Mouse (Mus musculus): ENCODE measurements around the gene Gm5615. TPM values are rescaled to one million over a fixed set of nuclear protein-coding genes. Genes with fewer than 3 reads are reported as not detected.

Gm5615 gene
- not detected in 2 replicates for polyA plus RNA-seq (2016; fragmentation: Nextera tagmentation; extraction: Ambion mirVana)

DNA sequence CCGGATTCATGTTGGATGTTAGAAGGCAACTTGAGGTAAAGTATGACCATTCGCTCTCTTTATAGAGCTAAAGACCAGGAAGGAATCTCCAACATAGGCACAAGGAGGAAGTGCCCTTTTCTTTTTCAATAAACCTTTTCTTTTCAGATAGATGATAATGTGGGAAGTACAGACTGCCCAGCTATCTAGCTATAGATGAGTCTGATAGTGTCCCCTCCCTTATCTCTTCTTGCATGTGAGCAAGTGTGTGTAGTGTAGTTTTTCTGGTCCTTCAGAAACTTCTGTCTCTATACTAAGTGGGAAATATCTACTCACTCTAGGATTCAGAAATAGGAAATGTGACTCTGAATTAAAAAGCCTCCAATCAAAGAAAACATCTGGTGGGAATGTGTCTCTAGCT, at the start of gene Gm5615:
TSS of gene Gm5615 (minus strand) at position 101 of the 400 bp plus-strand sequence.
- no peaks in the 10 kb centered on the region for H3K27me3 ChIP-seq (ENCODE audit: low read depth, poor library complexity, severe bottlenecking)
- DNase-seq (ENCODE audit: low spot score), result no peak
- H3K36me3 ChIP-seq, result no peaks in the 10 kb centered on the region
- no peaks in the 10 kb centered on the region for H3K4me1 ChIP-seq
- H3K4me3 ChIP-seq, result no peak within 1 kb of the TSS
- H3K9me3 ChIP-seq (replicated peaks), result peaks cover 24% of the 10 kb centered on the region; the same call in 1 of the 2 replicates
- H3K27ac ChIP-seq (replicated peaks), result no peak within 1 kb of the TSS
- WGBS, result 85% methylated on average over 2 of the region's 2 CpGs

DNA sequence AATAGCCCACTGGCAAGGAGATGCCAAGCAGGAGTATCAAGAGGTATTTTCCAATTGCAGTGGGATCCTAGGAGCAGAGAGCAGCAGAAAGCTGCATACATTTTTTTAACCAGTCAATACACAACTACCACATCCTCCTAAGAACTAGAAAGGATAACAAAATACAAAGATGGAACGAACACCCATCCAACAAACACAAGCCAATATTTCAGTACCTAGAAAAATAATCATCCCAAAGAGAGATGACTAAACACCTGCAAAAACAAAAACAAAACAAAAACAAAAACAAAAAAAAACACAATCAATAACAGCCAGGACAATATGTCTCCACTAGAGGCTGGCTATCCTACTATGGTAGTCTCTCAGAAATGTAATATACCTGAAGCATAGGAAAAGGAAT, 40.8 kb upstream of the Gm5615 start, which contains the start of gene Gm17689:
TSS of gene Gm17689 (minus strand) at position 101 of the 400 bp plus-strand sequence.
- Histone ChIP-seq H3K4me1 (no peaks in the 10 kb centered on the region), H3K36me3 (no peaks in the 10 kb centered on the region), H3K27me3 (ENCODE audit: low read depth, poor library complexity, severe bottlenecking) (no peaks in the 10 kb centered on the region), H3K9me3 (replicated peaks) (peaks cover 41% of the 10 kb centered on the region), H3K27ac (replicated peaks) (no peak within 1 kb of the TSS), H3K4me3 (no peak within 1 kb of the TSS)
- whole genome bisulfite sequencing, result 71% methylated on average over 1 of the region's 1 CpGs
- DNase-seq (ENCODE audit: low spot score), result no peak

DNA sequence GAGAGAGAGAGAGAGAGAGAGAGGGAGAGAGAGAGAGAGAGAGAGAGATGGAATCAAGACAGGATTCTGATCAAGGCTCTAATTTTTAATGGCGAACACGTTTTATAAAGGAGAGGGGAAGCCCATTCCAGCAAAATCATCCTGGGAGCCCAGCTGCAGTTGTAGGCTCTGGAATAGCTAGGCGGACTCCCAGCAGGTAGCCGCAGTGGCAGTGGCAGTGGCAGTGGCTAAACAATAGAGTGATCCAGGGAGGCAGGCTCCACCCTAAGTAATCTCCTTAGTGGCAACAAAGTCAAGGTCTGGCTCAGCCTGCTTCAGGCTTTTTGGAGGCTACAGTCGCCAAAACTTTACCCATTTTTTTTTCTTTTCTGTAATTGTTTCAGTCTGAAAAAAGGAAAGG, 37.6 kb downstream of the Gm5615 start:
- DNase-seq (ENCODE audit: low spot score), result no peak
- WGBS, result 74% methylated on average over 5 of the region's 5 CpGs
- no peaks in the 10 kb centered on the region for H3K4me1 ChIP-seq
- no peaks in the 10 kb centered on the region for H3K27me3 ChIP-seq (ENCODE audit: low read depth, poor library complexity, severe bottlenecking)
- no peaks in the 10 kb centered on the region for H3K36me3 ChIP-seq
- no peak overlapping the region for H3K27ac ChIP-seq (replicated peaks)
- H3K9me3 ChIP-seq (replicated peaks), result peaks cover 66% of the 10 kb centered on the region
- H3K4me3 ChIP-seq, result no peak overlapping the region

DNA sequence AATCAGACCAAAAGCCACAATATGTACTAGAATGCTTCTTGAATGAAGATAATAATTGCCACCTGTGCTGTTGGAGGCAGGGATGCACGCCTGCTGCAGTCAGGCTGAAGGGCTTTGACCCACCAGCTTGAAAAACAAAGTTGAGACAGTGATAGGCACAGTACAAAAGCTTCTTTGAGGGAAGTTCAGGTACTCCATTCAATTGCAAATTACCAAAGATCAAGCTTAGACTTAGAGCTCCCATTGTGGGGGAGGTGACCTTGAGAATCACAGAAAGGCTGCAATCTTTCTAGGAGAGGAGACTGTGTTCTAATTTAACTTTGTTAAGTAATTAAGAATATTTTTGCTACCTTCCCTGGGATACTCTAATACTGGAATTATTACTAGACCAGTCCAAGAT, 45.9 kb downstream of the Gm5615 start:
- no peak overlapping the region for H3K4me3 ChIP-seq
- no peaks in the 10 kb centered on the region for H3K36me3 ChIP-seq
- DNase-seq (ENCODE audit: low spot score), result no peak
- no peak overlapping the region for H3K27ac ChIP-seq (replicated peaks)
- H3K9me3 ChIP-seq (replicated peaks), result peaks cover 40% of the 10 kb centered on the region
- WGBS, result 62% methylated on average over 1 of the region's 1 CpGs
- no peaks in the 10 kb centered on the region for H3K4me1 ChIP-seq
- no peaks in the 10 kb centered on the region for H3K27me3 ChIP-seq (ENCODE audit: low read depth, poor library complexity, severe bottlenecking)

DNA sequence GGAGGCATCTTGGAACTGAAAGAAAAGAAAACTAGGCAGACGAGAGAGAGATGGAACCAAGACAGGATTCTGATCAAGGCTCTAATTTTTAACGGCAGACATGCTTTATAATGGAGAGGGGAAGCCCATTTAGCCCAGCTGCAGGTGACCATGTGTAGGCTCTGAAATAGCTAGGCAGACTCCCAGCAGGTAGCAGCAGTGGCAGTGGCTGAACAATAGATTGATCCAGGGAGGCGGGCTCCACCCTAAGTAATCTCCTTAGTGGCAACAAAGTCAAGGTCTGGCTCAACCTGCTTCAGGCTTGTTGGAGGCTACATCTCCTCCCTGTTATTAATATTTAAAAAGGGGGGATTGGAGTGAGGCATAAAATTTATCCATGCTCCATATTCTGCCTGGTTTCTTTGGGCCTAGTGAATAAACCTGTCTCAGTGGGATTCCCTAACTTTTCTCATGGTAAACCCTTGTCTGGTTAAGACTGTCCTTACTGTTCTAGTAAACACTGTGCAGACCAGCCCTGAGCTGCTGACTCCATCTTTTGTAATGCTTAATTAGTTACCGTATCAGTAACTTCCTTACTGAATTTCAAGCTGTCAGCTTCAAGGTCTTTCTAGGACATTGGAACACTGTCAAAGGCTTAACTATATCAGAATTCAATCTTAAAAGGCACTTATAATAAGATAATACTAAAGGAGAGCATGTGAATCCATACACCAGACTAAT, 47.1 kb downstream of the Gm5615 start:
- Histone ChIP-seq H3K27me3 (ENCODE audit: low read depth, poor library complexity, severe bottlenecking) (no peaks in the 10 kb centered on the region), H3K4me3 (no peak overlapping the region), H3K9me3 (replicated peaks) (peaks cover 36% of the 10 kb centered on the region), H3K36me3 (no peaks in the 10 kb centered on the region), H3K4me1 (no peaks in the 10 kb centered on the region), H3K27ac (replicated peaks) (no peak overlapping the region)
- 89% methylated on average over 4 of the region's 4 CpGs for WGBS
- no peak for DNase-seq (ENCODE audit: low spot score)

Other genes with a start within 250 kb of the Gm5615 start
- not detected in 2 replicates for gene Gm7257, start 110.1 kb downstream of the Gm5615 start, polyA plus RNA-seq (2016; fragmentation: Nextera tagmentation; extraction: Ambion mirVana)
- gene Gm9513, start 66.3 kb downstream of the Gm5615 start, polyA plus RNA-seq (2016; fragmentation: Nextera tagmentation; extraction: Ambion mirVana), result not detected in 2 replicates
- not detected in 2 replicates for gene Gm17689, start 40.7 kb upstream of the Gm5615 start, polyA plus RNA-seq (2016; fragmentation: Nextera tagmentation; extraction: Ambion mirVana)
- gene A630095E13Rik, start 101.4 kb upstream of the Gm5615 start, polyA plus RNA-seq (2016; fragmentation: Nextera tagmentation; extraction: Ambion mirVana), result not detected in 2 replicates
- not detected in 2 replicates for gene Acrv1, start 151.3 kb upstream of the Gm5615 start, polyA plus RNA-seq (2016; fragmentation: Nextera tagmentation; extraction: Ambion mirVana)
- gene Chek1, start 185.1 kb upstream of the Gm5615 start, polyA plus RNA-seq (2016; fragmentation: Nextera tagmentation; extraction: Ambion mirVana), result 52.4 and 59.6 TPM in 2 replicates
- gene Stt3a, start 225.7 kb upstream of the Gm5615 start, polyA plus RNA-seq (2016; fragmentation: Nextera tagmentation; extraction: Ambion mirVana), result 160 and 167 TPM in 2 replicates

Data from midbrain, embryonic 10.5 days (tissue).